Comparison of ENCODE assay signal across 10 mouse cellular contexts in genomic region chr9:82814536-82814935, GRCm38 (mm10). TPM values are rescaled to one million over a fixed set of nuclear protein-coding genes. Genes with fewer than 3 reads are reported as not detected.
DNase-seq lines count a peak whose midpoint lies in the region; ATAC-seq and TF ChIP-seq lines count a peak whose summit lies in the region.
"Had no signal": no experiment of that assay in that cellular context is flagged by ENCODE, and none has a peak within 500 bp of the region (broad histone marks: within the 10 kb centered on the region; RNA-seq: fewer than 3 reads in every experiment).

No protein-coding gene starts in this region.

- WGBS in liver, embryonic 14.5 days (ENCODE audit: insufficient replicate concordance) = 38% methylated on average over 3 of the region's 3 CpGs
- WGBS in liver, embryonic 11.5 days = 66% methylated on average over 3 of the region's 3 CpGs
- 63% methylated on average over 3 of the region's 3 CpGs for WGBS in neural tube, embryonic 15.5 days
- WGBS in intestine, embryonic 15.5 days = 59% methylated on average over 3 of the region's 3 CpGs

- H3K9ac ChIP-seq in liver, embryonic 14.5 days (replicated peaks) = no peak overlapping the region
- H3K9ac ChIP-seq in liver, embryonic 11.5 days (ENCODE audit: low read depth, low read length) = no peak overlapping the region
- H3K9ac ChIP-seq in neural tube, embryonic 15.5 days (replicated peaks) = no peak overlapping the region
- no peak overlapping the region for H3K9ac ChIP-seq in intestine, embryonic 15.5 days
- H3K9ac ChIP-seq: liver, embryonic 13.5 days had no signal

- no peaks in the 10 kb centered on the region for H3K27me3 ChIP-seq in liver, embryonic 14.5 days (ENCODE audit: control insufficient read depth, insufficient read depth, low read length)
- H3K27me3 ChIP-seq in liver, embryonic 11.5 days (replicated peaks; ENCODE audit: control insufficient read depth, insufficient read depth, low read length) = no peaks in the 10 kb centered on the region
- H3K27me3 ChIP-seq in neural tube, embryonic 15.5 days (replicated peaks) = no peaks in the 10 kb centered on the region
- no peaks in the 10 kb centered on the region for H3K27me3 ChIP-seq in intestine, embryonic 15.5 days (replicated peaks)
- H3K27me3 ChIP-seq: liver, embryonic 13.5 days had no signal

- H3K9me3 ChIP-seq in liver, embryonic 14.5 days (ENCODE audit: control insufficient read depth, low read length) = no peaks in the 10 kb centered on the region
- H3K9me3 ChIP-seq in liver, embryonic 11.5 days (ENCODE audit: control insufficient read depth, low read length) = no peaks in the 10 kb centered on the region
- H3K9me3 ChIP-seq in neural tube, embryonic 15.5 days (replicated peaks) = no peaks in the 10 kb centered on the region
- no peaks in the 10 kb centered on the region for H3K9me3 ChIP-seq in intestine, embryonic 15.5 days
- H3K9me3 ChIP-seq: liver, embryonic 13.5 days had no signal

- ATAC-seq in frontal cortex, adult (ENCODE audit: low TSS enrichment) = peak; percentile 93
- no peak for ATAC-seq in liver, embryonic 14.5 days (ENCODE audit: insufficient read depth)
- ATAC-seq in liver, embryonic 11.5 days (replicated peaks; ENCODE audit: low FRiP score) = no peak
- ATAC-seq in neural tube, embryonic 15.5 days (ENCODE audit: low FRiP score) = peak; percentile 82; the same call in 1 of the 2 replicates
- no peak for ATAC-seq in intestine, embryonic 15.5 days

- no peaks in the 10 kb centered on the region for H3K4me1 ChIP-seq in liver, embryonic 14.5 days (replicated peaks; ENCODE audit: control insufficient read depth in 2 of 2, insufficient read depth in 2 of 2, low read length in 1 of 2)
- H3K4me1 ChIP-seq in liver, embryonic 11.5 days (replicated peaks; ENCODE audit: control insufficient read depth, insufficient read depth, low read length) = no peaks in the 10 kb centered on the region
- H3K4me1 ChIP-seq in neural tube, embryonic 15.5 days = no peaks in the 10 kb centered on the region
- H3K4me1 ChIP-seq in intestine, embryonic 15.5 days (replicated peaks) = no peaks in the 10 kb centered on the region
- H3K4me1 ChIP-seq: liver, embryonic 13.5 days had no signal

- no peak for TF ChIP-seq EP300 in liver, embryonic 14.5 days (IDR thresholded peaks at IDR 0.05; ENCODE audit: low read depth)

- no peak overlapping the region for H3K27ac ChIP-seq in liver, embryonic 14.5 days
- H3K27ac ChIP-seq in liver, embryonic 11.5 days (ENCODE audit: low read depth, low read length) = no peak overlapping the region
- H3K27ac ChIP-seq in neural tube, embryonic 15.5 days (replicated peaks) = no peak overlapping the region
- H3K27ac ChIP-seq in intestine, embryonic 15.5 days = no peak overlapping the region
- H3K27ac ChIP-seq: liver, embryonic 13.5 days had no signal

- no peak for TF ChIP-seq POLR2A in brain, embryonic 14.5 days (IDR thresholded peaks at IDR 0.05; ENCODE audit: borderline replicate concordance, extremely low read depth, insufficient read depth, insufficient read length, poor library complexity, severe bottlenecking)

- H3K4me3 ChIP-seq in liver, embryonic 14.5 days (ENCODE audit: insufficient read depth in 1 of 2, low read depth in 2 of 2, low read length in 2 of 2) = no peak overlapping the region
- H3K4me3 ChIP-seq in liver, embryonic 11.5 days (ENCODE audit: low read depth, low read length) = no peak overlapping the region
- H3K4me3 ChIP-seq in neural tube, embryonic 15.5 days (replicated peaks) = no peak overlapping the region
- no peak overlapping the region for H3K4me3 ChIP-seq in intestine, embryonic 15.5 days (replicated peaks)
- H3K4me3 ChIP-seq: liver, embryonic 13.5 days had no signal

- DNase-seq in frontal cortex, postnatal 10 days (ENCODE audit: low spot score in 2 of 2) = no peak
- no peak for DNase-seq in liver, embryonic 14.5 days (ENCODE audit: low read depth in 3 of 3, low spot score in 3 of 3)
- DNase-seq in liver, embryonic 11.5 days (ENCODE audit: low spot score) = no peak
- DNase-seq in brain, embryonic 14.5 days (ENCODE audit: low read depth) = peak; percentile 65
- no peak for DNase-seq in urinary bladder, postnatal 25 days (ENCODE audit: low spot score)
- DNase-seq: liver, embryonic 13.5 days; right cerebral cortex, postnatal 14 days had no signal

- TF ChIP-seq CTCF in liver, embryonic 14.5 days (IDR thresholded peaks at IDR 0.05; ENCODE audit: low read depth) = 0 out of 2 replicates have a peak, but pooled peaks have one; percentile 5
- TF ChIP-seq CTCF in brain, embryonic 14.5 days (IDR thresholded peaks at IDR 0.05; ENCODE audit: borderline replicate concordance, extremely low read depth, insufficient read depth, insufficient read length) = peak; percentile 51; the same call in 1 of the 2 replicates

- no peaks in the 10 kb centered on the region for H3K36me3 ChIP-seq in liver, embryonic 14.5 days (replicated peaks; ENCODE audit: control insufficient read depth, insufficient read depth, low read depth)
- H3K36me3 ChIP-seq in liver, embryonic 11.5 days (ENCODE audit: control insufficient read depth, insufficient read depth, low read length) = no peaks in the 10 kb centered on the region
- no peaks in the 10 kb centered on the region for H3K36me3 ChIP-seq in neural tube, embryonic 15.5 days
- H3K36me3 ChIP-seq in intestine, embryonic 15.5 days = no peaks in the 10 kb centered on the region
- H3K36me3 ChIP-seq: liver, embryonic 13.5 days had no signal

- no peak overlapping the region for H3K4me2 ChIP-seq in liver, embryonic 14.5 days (ENCODE audit: low read depth)
- no peak overlapping the region for H3K4me2 ChIP-seq in liver, embryonic 11.5 days
- H3K4me2 ChIP-seq in neural tube, embryonic 15.5 days = no peak overlapping the region
- no peak overlapping the region for H3K4me2 ChIP-seq in intestine, embryonic 15.5 days (replicated peaks)
- H3K4me2 ChIP-seq: liver, embryonic 13.5 days had no signal

RNA-seq across cellular contexts. Expression of gene Irak1bp1, which starts 14.8 kb away (rescaled TPM):
- 0.41 and 0.65 TPM in 2 replicates for polyA plus RNA-seq in liver, embryonic 14.5 days (2012; rRNA removed)
- 0.91 and 1.2 TPM in 2 replicates for polyA plus RNA-seq in liver, embryonic 14.5 days (2014; fragmentation: Nextera tagmentation; extraction: Ambion mirVana)
- 7.4 and 8.3 TPM in 2 replicates for polyA plus RNA-seq in liver, embryonic 11.5 days (2014; fragmentation: Nextera tagmentation; extraction: Ambion mirVana)
- polyA plus RNA-seq in brain, embryonic 14.5 days (2012; rRNA removed) = 22.2 and 27.5 TPM in 2 replicates
- polyA plus RNA-seq in neural tube, embryonic 15.5 days (2015; fragmentation: Nextera tagmentation; extraction: Ambion mirVana) = 31.2 and 34.6 TPM in 2 replicates
- 11.6 and 14.1 TPM in 2 replicates for polyA plus RNA-seq in intestine, embryonic 15.5 days (2015; fragmentation: Nextera tagmentation; extraction: Ambion mirVana)

Comparison
In these comparisons a context has a peak if more than half of its experiments do, and no peak if none do; other contexts are left out.
1. ATAC-seq: peak in frontal cortex, adult (single experiment) and neural tube, embryonic 15.5 days (single experiment); none in liver, embryonic 14.5 days (single experiment), liver, embryonic 11.5 days (single experiment) and intestine, embryonic 15.5 days (single experiment).